Mouse (Mus musculus) testis, adult 2 months (tissue): ENCODE measurements around the gene Bmp7.

Experiments used
- CTCF ChIP-seq: fragments of 200-500 bp; IDR thresholded peaks from 2 replicates; pipeline ENCODE4 v1.5.1; 2012; ENCODE audit warnings: low read depth, mild to moderate bottlenecking, inconsistent platforms, low read length, moderate library complexity; ENCODE audit not compliant: control insufficient read depth, insufficient read depth, insufficient replicate concordance
- POLR2A ChIP-seq: fragments of 200-500 bp; IDR thresholded peaks from 2 replicates; pipeline ENCODE4 v1.6.1; 2012; ENCODE audit warnings: low read depth, mild to moderate bottlenecking, inconsistent platforms, low read length, moderate library complexity; ENCODE audit not compliant: control insufficient read depth

DNA sequence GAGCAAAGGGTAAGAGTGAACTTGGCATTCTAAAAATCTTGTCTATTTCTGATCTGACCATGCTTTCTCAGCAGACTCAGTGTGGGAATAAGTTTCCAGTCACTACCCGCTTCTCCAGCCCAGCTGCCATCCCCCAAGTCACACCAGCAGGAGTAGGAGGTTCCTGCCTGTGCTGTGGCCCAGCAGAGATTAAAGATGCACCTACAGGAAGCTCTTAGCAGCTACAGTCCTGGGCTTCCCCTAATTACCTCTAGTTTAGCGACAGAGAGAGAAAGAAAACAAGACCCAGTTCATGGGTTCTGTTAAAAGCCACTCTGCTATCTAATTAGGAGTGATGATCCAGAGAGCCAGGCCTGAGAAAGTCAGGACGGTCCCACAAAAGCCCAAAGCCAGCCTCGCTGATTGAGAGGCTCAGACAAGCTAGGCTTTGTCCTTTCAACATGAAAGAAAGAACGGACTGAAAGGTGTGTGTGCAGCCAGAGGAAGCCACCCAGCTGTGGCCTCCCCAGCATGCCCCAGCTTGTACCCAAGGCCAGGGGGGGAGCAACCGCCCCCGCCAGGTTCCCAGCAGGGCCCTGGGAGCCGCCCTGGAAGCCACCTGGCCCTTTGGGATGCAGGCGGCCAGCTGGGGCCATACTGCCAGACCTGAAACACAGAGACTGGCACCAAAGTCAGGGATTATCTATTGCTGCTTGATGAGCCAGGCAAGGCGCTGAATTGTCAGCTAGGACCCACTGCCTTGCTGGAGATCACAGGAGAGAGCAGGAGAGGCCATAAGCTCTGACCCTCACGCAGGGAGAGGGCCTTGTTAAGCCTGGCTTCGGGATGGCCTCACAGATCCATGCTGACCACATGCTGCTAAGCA is 2.6 kb downstream of the Bmp7 start:
- no peak for TF ChIP-seq POLR2A
- no peak for TF ChIP-seq CTCF
